Mouse (Mus musculus) kidney, postnatal 25 days (tissue): ENCODE data around the gene a.
A peak's percentile ranks its signal among the peaks of the same experiment; 100 is the strongest.

Source experiments
- DNase-seq, 2 experiments: peaks; one replicate each; pipeline ENCODE4 v3.0.0; 2021; ENCODE audit warnings: mixed read lengths in 2 of 2

a gene

DNA sequence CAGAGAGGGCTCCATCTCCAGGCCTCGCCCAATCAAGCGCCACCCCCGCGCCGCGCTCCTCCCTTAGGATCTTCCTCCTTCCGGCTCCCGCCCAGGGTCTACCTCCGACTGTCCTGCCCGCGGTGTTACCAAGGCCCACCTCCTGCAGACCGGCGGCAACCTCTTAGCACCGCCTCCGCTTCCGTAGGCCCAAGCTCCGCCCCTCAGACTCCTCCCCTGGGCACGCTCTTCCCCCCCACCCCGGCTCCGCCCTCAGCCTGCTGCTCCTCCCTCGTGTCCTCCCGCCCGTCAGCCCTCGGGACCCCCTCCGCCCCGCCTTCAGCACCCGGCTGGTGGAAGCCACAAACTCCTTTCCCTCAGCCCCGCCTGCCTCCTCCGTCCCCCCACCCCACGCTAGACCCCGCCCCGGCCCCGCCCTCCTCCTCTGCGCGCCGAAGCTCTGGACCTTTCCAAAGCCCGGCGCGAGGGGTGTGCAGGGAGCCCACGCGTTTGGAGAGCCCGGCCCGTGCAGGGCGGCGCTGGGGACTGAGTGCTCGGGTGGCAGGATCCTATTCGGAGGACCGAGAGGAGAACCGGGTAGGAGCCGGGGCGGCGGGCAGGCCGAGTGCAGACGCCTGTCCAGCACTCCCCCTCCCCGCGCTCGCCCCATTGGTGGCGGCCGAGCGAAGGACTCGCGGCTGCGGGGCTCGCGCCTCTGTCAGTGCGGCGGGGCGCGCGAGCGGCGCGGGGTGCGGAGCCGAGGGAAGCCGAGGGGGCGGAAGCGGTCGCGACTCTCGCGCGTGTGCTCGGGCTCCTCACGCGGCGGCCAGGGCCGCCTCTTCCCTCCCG lies at the start of gene a, which contains the start of gene Raly:
a (plus strand) TSS at position 747 of the 828 bp plus-strand sequence.
Raly (plus strand) TSS at position 441 of the 828 bp plus-strand sequence.
- DNase-seq = peak; percentile 97 to 100

DNA sequence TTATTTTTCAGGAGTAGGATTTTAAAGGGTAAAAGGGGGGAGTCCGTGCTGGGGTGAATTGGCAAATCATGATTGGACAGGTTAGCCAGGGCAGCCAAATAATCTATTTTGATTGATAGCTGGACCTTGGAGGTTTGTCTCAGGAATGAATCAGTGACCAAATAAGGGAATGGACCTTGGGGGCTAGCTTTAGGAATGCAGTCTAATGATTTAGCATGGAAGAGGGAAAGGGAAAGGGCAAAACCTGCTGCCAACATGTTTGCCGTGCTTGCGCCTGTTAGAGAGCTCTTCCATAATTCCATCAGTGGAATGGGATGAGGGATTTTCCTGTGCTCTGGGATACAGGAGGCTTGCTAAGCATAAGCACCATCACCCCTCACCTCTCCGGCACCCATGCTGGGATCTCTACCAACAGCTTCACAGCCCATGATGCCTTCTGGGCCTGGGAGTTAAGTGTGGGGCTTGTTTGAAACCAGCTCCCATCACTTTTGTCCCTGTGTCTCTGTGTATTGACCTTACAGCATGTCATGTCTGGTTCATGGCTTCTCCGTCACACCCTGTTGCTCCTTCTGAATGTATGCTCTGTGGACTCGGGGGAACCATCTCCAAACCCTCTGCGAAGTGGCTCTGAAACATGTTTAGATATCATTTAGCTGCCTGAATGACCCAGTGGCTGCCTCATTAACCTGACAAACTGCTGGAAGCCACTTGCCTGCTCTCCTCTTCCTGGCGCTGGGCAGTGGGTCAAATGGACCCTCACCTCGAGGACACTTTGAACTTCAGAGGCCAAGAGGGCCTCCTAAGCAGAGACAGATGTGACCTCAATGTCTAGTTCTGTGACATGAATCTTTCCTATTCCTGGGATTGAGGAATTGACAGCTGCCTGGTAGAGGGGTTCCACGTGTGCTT lies 48.0 kb upstream of the a start:
- DNase-seq = no peak

DNA sequence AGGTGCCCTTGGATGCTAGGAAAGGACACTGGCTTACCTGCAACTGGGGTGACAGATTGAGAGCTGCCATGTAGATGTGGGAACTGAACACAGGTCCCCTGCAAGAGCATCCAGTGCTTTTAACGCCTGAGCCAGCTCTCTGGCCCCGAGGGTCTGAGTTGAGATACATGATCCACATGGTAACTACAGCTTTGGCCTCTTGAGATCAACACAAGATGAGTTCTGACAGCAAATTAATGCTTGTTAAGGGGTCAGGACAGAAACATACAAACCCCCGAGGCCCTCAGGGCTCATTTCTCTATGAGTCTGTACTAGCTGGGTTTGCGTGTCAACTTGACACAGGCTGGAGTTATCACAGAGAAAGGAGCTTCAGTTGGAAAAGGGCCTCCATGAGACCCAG lies 47.3 kb upstream of the a start:
- no peak for DNase-seq

DNA sequence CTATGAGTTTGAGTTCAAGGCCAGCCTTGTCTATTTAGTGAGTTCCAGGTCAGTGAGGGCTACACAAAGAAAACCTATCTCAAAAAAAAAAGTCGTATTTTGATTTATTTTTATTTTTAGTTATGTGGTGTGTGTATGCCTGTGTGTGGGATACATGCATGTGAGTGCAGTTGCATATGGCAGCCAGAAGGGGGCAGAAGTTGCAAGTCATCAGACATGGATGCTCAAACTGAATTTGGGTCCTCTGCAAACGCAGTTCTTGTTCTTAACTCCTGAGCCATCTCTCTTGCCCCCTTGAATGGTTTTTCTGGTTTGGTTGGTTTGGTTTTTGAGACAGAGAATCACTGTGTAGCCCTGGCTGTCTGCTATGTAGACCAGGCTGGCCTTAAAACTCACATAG lies 42.8 kb upstream of the a start:
- no peak for DNase-seq

DNA sequence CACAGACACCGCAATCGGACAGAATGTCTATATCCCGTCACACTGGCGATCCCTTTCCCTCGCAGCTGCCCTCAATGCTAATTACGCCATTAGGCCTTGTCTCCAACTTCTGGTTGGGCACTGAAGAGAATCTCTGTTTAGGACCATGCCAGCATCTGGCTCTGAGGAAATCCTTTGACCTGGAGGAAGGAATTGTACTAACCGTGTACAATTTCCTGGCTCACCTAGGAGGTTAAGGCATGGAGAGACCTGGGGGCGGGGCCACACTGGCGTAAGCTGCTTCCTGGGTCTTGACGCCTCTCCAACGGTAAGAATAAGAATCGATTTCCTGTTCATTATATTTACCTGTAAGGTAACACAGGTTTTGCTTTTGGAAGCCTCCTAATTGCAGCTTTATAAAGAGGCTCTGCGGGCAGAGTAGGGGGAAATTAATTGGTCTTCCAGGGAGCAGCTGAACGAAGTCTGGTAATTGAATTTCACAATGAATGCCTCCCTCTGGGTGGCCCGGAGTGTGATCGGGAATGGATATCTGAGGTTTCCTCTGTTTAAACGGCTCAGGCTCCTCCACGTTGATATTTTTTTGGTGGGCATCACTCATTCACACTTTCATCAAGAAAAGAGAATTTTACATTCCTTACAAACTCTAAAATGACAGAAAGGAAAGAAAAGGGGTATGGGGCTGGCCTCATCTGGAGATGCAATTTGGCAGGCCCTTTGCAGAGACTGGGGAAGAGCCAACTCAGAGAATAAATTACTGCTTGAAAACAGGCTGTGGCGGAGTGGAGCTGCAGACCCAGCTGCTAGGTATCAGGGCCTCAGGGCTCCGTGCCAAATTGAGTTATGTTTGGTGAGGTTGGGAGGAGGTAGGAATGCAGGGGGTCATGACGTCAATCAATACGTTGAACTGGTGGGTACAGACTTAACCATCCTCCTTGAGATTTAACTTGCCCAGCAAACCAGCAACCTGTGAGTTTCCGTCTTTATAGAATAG lies 41.9 kb upstream of the a start:
- peak in 1 of 2 experiments; percentile 22 for DNase-seq

GRCm38 (mm10) chr2:154751924-154752323 lies 39.3 kb upstream of the a start:
- peak in 1 of 2 experiments; percentile 28 for DNase-seq

- DNase-seq = no peak
These were observed 37.1 kb upstream of the a start for GRCm38 (mm10) chr2:154754068-154754560.

DNA sequence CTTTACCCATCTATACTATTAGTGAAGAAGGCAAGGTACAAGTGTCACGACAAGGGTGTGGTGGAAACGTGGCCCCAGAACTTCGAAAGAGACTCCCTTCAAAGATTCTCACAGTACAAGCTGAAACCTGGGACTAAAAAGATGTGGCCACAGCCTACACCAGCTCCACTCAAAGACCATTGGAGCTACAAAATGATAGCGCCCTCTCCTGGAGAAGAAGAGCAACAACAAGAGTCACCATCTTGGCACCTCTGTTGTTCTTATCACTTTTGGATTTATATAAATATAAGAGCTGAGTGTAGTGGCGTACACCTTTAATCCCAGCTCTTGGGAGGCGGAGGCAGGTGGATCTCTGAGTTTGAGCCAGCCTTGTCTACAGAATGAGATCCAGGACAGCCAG lies 35.4 kb upstream of the a start:
- no peak for DNase-seq

GRCm38 (mm10) chr2:154757691-154758090 lies 33.5 kb upstream of the a start:
- no peak for DNase-seq

DNA sequence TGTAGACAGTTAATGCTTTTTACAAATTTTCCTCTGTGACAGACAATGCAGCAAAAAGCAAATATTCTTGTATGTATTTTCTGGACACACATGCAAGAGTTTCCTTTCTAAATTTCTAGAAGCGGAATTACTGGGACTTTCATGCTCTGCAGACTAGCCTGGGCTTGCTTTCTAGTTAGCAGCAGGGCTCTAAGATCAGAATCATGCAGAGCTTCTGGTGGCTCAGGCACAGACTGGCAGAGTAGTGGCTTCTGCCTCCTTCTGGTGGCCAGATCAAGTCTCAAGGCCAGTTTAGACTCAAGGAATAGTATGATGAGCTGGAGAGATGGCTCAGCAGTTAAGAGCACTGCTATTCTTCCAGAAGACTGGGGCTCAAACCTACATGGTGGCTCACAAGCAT lies 32.7 kb upstream of the a start:
- no peak for DNase-seq

- no peak for DNase-seq
These were observed 28.0 kb upstream of the a start for GRCm38 (mm10) chr2:154763226-154763625.

DNA sequence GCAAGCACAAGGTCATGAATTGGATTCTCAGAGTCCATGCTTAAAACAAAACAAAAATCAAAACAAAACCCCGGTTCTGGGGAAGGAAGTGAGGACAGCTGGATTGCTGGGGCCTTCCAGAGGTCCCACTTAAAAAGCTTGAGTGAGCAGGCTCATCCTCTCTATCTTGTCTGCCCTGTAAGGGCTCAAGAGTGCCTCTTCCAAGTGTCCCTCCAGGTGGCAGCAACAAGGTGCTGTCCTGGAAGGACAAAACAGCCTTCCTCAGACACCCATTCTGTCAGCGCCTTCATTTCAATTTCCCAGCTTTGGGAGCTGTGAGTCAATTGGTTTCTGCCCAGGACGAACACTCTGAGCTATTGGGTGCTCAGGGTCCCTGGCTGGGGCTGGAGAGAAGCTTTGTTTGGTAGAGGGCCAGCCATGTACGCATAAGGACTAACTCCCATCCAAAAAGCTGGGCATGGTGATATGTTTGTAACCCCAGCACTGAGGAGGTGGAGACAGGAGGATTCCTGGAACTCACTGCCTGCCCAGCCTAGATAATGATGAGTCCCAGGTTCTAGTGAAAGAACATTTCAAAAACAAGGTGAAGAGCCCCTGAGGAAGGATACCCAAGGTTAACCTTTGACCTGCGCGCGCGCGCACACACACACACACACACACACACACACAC lies 26.2 kb upstream of the a start:
- DNase-seq = no peak

DNA sequence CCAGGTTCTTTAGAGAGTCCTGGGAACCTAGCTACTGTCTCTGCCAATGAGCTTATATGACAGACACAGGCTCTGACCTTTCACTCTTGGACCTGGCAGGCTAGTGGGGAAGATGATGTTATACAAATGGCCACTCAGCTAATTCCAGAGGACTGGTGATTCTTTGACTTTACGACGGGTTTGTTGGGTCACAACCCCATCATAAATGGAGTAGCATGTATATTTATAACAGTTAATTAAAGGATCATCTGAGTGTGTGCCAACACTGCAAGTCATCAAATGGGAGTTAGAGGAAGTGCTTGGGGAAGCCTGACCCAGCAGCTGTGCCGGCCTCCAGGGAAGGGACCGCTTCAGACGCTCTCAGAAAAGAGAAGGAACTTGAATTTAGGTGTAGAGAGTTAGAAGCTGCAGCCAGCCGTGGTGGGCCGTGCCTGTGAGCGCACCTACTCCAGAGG lies 25.6 kb upstream of the a start:
- no peak for DNase-seq

GRCm38 (mm10) chr2:154767051-154767450 lies 24.2 kb upstream of the a start:
- no peak for DNase-seq

DNA sequence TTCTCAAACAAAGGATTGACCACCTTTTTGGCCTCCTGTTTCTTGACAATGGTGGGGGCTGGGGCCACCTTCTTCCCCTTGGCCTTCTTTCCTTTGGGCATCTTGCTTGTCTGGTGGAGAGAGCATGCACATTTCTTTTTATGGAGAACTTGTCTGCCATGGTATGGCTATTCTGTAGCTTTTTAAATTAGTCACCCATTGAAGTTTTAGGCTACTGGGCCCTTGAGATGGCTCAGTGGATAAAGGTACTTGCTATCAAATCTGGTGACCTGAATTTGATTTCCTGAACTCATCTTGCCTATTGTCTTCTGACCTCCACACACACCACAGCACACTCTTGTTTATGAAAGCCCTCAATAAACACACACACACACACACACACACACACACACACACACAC lies 21.3 kb upstream of the a start, which contains the start of gene Gm14214:
Gm14214 (minus strand) TSS at position 101 of the 400 bp plus-strand sequence.
- DNase-seq = no peak

DNA sequence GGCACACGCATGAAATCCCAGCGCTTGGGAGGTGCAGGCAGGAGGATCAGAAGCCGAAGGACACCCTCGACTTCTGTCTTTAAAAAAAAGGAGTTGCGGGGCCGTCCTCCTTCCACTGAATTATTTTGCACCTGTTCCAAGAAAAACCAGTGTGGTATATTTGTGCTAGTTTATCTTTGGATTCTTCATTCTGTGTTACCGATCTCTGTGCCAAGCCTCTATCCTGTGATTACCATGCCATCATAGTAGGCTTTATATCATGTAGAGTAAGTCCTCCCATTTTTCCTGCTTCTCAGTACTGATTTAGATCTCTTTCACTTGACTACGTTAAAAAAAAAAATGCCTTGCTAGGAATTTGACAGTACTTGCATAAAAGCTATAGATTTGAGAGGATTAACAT lies 19.6 kb upstream of the a start:
- DNase-seq = no peak

DNA sequence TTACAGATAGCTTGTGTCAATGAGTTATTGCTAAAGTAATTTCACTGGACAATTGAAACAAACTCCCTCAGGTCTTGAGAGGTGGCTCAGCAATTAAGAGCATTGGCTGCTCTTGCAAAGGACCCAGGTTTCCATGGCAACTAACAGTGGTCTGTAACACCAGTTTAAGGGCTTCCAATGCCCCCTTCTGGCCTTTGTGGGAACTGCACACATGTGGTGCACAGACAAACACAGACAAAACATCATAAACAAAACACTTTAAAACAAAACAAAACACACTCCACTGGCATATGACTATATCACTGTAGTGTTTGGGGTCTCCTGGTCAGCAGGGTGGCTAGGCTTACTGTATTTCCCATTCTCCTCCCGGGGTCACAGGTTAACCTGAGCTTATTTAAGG lies 17.2 kb upstream of the a start:
- peak in 1 of 2 experiments; percentile 17 for DNase-seq

- no peak for DNase-seq
These were observed 14.7 kb upstream of the a start for GRCm38 (mm10) chr2:154776496-154776895.

- no peak for DNase-seq
These were observed 11.6 kb upstream of the a start for GRCm38 (mm10) chr2:154779648-154780047.

GRCm38 (mm10) chr2:154782361-154782760 lies 8.8 kb upstream of the a start:
- DNase-seq = peak in 1 of 2 experiments; percentile 65

- DNase-seq = no peak
These were observed 8.1 kb upstream of the a start for GRCm38 (mm10) chr2:154782856-154783650.
